Mouse (Mus musculus) natural killer cell, adult 2 months (primary cell): Measurements from ENCODE around the gene Wap.
"Not testable (repeated sequence)": the region's sequence is repeated elsewhere in the genome, so short reads cannot be mapped to it uniquely, and the experiment has no call there.

Experiments
- DNase-seq, 2 experiments: peaks; one replicate each; pipeline ENCODE4 v3.0.0; 2022; ENCODE audit warnings: low spot score in 2 of 2

The Wap gene

DNA sequence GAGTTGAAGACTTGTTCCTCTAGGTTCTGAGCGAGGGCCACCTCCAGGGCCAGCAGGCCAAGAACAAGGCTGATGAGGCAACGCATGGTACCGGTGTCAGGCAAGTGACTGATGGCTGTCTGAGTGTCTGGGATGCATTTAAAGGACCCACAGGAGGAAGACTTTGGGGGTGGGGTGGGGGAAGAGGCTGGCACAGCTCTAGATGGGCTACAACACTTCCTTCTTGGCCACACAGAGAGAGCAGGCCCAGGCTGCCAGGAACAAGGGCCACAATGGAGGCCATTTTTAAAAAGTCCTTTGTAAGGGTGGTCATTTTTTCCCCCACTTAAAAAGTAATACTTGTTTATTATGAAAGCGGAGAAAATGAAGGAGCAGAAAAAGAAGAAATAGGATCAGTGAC lies at the start of gene Wap:
Wap (minus strand) TSS at position 101 of the 400 bp plus-strand sequence.
- no peak for DNase-seq

DNA sequence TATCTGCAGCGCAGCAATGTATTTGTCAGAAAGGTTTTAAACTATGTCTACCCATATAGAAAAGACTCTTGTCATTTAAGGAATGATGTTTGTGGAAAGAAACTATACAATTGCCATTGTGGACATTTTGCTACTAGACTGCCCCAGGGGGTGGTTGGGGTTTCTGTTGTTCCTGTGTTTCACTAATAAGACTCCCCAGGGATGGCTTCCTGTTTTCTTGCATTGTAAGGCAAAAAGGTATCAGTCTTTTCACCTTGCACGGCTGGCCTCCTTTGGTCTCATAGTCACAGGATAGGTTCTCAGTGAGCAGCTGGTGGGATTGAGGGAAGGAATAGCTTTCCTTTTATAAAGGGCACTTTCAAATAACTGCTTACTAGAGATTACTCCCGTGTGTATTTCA lies 46.3 kb upstream of the Wap start:
- DNase-seq = no peak

- peak; percentile 39 to 43 for DNase-seq
These were observed 42.0 kb upstream of the Wap start for GRCm38 (mm10) chr11:6680397-6680818.

DNA sequence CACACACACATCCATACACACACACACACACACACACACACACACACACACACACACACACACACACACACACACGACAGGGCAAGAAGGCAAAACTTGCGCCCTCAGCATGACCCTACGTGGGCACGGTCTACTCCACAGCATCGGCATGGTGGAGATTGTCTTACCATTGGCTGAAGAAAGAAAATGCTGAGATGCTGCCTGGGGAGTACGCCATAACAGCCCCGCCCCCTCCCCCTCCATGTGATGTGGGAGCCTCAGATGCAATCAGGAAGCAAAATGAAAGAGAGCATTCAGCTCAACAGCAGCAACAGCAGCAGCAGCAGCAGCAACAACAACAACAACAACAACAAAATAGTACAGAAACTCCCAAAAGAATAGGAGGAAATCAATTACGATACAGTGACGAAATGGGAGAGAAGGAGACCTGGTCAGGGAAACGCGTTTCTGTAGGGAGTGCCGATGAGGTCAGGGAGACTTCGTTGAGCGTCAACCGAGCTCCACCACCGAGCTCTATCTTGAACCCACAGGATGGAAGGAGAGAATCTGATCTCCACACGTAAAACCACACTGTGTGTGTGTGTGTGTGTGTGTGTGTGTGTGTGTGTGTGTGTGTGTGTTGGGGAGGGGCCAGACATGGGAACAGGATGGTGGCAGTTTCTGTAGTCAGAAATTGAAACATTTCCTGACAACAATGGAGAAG lies 41.4 kb upstream of the Wap start:
- peak; percentile 58 to 68 for DNase-seq

GRCm38 (mm10) chr11:6677530-6677929 lies 39.1 kb upstream of the Wap start:
- DNase-seq = no peak

GRCm38 (mm10) chr11:6676641-6677040 lies 38.2 kb upstream of the Wap start:
- DNase-seq = no peak

GRCm38 (mm10) chr11:6675402-6675801 lies 37.0 kb upstream of the Wap start:
- no peak for DNase-seq

- DNase-seq = no peak
These were observed 36.3 kb upstream of the Wap start for GRCm38 (mm10) chr11:6674701-6675100.

- DNase-seq = no peak
These were observed 32.4 kb upstream of the Wap start for GRCm38 (mm10) chr11:6670826-6671225.

DNA sequence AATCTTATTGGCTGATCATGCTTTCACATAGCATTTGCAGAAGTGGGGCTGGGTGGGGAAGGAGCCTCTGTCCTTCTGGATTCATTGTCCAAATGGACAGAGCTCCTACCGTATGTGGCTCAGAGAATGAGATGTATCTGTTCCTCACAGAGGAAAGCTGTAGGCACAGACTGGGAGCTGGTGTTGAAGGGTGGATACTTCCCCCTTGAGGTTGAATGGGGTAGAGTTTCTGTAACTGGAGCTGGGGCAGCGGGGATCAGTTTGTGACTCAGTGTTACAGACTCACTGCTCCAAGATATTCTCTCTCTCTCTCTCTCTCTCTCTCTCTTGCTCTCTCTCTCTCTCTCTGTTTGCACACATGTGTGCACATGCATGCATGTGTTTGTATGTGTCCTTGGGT lies 31.6 kb upstream of the Wap start:
- no peak for DNase-seq

DNA sequence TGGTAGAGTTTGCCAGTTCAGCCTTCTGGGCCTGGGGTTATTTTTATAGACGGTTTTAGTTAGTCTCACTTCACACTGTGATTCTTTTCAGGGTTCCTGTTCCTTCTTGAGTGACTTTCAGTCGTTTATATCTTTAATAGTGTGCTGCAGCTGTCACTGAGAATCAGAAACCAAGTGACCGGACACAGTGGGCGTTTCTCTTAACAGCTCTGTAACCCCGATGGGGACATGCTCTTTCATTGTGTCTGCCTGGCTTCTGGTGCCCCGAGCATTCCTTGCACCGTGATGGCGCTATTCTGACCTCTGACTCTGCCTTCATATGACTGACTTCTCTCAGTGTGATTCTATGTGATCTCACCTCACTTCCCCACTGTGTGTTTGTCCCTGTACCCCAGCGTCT lies 30.6 kb upstream of the Wap start:
- DNase-seq = no peak

- DNase-seq = no peak
These were observed 28.2 kb upstream of the Wap start for GRCm38 (mm10) chr11:6666634-6667033.

DNA sequence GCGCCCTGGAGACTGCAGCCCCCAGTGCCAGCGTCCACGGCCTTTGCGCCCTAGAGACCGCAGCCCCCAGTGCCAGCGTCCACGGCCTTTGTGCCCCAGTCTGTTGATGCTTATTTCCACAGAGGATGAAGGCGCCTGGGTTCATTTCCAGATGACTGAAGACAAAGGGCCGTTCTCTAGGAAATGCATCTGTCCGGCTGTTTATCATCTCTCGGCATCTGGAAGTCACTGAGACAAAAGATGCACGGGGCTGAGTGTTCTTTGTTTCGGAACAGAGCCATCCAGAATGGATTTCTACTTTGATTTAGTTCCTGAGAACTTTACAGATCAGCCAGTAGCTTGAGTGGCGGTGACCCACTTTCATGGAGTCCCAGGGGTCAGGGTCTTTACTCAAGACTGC lies 22.8 kb upstream of the Wap start:
- no peak for DNase-seq

- DNase-seq = no peak
These were observed 19.8 kb upstream of the Wap start, which contains the start of gene Ramp3 for GRCm38 (mm10) chr11:6658271-6658670. TSS of gene Ramp3 (plus strand) at chr11:6658521.

DNA sequence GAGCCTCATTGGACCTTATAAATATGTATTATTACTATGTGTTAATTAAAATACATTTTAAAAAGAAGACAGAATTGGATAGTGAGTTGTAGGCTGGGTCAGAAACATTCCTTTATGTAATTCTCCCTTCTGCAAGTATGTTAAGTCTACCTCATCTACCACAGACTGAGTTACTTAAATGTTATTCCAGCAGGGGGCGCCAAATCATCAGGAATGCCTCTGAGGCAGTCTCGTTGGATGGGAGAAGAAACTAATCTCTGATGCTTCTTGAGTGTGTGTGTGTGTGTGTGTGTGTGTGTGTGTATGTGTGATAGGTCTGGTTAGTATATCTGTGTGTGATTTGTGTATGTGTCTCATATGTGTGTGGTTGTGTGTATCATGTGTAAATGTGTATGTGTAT lies 16.5 kb upstream of the Wap start:
- DNase-seq = peak; percentile 69 to 83

DNA sequence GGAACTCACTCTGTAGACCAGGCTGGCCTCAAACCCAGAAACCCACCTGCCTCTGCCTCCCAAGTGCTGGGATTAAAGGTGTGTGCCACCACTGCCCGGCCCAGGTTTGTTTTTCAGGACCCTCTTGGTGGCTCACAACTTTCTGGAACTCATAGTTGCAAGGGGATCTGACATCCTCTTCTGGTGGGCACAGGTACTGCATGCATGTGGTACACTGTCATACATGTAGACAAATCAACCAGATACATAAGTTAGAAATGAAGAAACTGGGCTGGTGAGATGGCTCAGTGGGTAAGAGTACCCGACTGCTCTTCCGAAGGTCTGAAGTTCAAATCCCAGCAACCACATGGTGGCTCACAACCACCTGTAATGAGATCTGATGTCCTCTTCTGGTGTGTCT lies 14.5 kb upstream of the Wap start:
- not testable (repeated sequence) for DNase-seq

- DNase-seq = no peak
These were observed 12.1 kb upstream of the Wap start for GRCm38 (mm10) chr11:6650519-6650918.

GRCm38 (mm10) chr11:6647831-6648724 lies 9.6 kb upstream of the Wap start:
- no peak for DNase-seq

DNA sequence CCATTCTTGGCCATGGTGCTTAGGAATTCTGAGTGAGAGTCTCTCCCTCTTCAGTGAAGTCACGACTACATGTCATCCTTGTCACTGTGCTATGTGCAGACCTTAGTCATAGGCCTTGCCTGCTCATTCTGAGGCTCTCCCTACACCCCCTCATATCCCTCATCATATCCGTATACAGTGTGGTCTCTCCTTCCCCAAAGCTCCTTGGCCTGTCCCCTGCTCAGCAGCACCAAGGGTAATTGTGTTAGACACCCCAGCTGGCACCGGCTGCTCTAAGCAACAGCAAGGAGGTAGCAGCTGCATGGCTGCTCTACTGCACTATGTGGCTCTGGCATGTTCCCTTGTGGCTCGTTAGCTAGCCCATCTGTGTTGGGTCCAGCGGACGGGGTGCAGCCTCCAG lies 6.1 kb upstream of the Wap start:
- no peak for DNase-seq

GRCm38 (mm10) chr11:6639072-6639471 lies 635 bp upstream of the Wap start:
- DNase-seq = no peak

GRCm38 (mm10) chr11:6636150-6636549 lies 2.3 kb downstream of the Wap start:
- DNase-seq = peak in 1 of 2 experiments; percentile 25

DNA sequence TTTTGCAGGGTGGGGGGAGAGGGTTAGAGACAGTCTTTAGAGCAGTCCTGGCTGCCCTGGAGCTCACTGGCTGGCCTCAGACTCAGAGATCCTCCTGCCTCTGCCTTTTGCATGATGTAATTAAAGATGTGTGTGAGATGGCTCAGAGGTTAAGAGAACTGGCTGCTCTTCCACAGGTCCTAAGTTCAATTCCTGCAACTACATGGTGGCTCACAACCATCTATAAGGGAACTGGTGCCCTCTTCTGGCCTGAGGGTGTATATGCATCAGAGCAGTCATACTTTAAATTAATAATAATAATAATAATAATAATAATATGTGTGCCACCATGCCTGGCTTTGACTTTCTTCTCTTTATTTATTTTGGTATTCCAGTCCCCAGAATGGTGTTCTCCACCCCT lies 8.8 kb downstream of the Wap start:
- peak; percentile 23 to 48 for DNase-seq

DNA sequence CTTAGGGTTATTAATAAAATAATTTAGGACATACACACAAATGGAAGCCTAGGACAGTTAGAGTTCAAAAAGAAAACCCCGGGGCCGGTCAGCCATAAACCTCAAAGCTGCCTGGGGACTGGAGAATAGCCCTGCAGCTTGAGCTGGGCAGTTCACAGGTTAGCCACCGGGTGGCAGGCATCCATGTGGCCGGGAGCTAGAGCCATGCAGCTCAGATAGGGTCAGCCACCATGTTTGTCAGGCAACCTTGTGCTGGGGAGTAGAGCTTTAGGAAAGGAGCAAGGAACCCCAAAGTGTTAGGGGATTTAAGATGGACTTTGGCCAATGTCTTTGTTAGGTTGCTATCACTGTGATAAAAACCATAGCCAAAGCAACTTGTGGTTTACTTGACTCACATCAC lies 9.9 kb downstream of the Wap start:
- DNase-seq = peak; percentile 53 to 65
